Mouse (Mus musculus) liver, embryonic 14.5 days (tissue): Measurements from ENCODE around the gene Myog.

Source experiments
- CTCF ChIP-seq: IDR thresholded peaks from 2 replicates; pipeline ENCODE4 v1.5.1; 2016; ENCODE audit warnings: antibody characterized with exemption, low read depth, control low read depth
- EP300 ChIP-seq: IDR thresholded peaks from 2 replicates; pipeline ENCODE4 v1.6.1; 2016; ENCODE audit warnings: antibody characterized with exemption, low read depth

DNA sequence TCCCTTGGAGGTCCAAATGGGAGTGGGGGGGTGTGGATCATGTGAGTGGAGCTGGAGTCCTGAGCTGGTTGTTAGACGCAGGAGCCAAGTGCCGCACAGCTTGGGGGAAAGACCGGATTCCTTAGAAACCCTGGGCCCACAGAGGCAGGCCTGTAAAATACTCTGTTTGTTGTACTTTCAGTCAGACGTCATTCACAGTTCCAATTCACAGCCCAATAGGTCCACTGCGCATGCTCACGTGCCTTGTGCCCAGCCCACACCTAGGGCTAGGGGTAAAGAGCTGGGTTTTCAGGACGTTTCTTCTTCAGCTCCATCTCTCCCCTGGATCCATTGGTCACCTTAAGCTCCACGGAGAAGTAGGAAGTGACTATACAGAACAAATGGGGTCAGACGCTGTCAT is 2.8 kb downstream of the Myog start:
- TF ChIP-seq CTCF: no peak
- no peak for TF ChIP-seq EP300
